Mouse (Mus musculus): ENCODE results near the gene Klf13.

GRCm38 (mm10) chr7:63943946-63944345 lies 5.2 kb upstream of the Klf13 start:
- TF ChIP-seq POLR2A (IDR thresholded peaks at IDR 0.05; ENCODE audit: borderline replicate concordance, low read depth, low read length) (no peak), CTCF (IDR thresholded peaks at IDR 0.05; ENCODE audit: low read depth, low read length) (no peak)
